Comparison of ENCODE assay signal across 8 mouse cellular contexts in the genomic region with DNA sequence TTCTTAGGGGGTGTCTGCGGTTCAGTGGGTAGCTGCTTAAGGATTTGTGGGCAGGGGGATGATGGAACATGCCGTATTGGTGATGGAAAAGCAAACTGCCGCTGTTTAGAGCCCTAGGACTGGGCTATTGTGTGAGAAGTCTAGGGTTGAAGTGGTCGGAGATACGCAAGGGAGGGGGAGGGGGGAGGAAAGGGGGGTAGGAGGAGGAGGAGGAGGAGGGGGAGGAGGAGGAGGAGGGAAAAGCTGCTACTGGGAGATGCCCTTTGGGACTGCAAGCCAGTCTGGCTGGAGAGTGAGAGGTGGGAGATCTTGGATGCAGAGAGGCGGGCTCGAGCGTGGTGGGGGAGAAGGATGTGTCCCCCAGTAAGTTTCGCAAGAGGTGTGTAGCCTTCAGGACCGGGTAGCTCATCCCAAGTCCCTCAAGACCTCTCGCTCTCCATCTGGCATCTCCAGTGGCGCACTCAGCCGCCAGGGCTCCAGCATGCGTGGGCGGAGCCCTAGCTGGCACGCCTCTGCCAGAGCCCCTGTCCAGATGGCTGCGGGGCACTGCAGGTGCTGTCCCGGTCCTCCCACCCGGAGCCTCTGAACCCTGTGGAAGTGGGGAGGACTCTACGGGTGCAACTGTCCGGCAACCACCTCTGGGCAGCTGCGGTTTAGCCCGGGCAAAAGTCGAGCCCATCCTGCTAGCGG. TPM values are rescaled to one million over a fixed set of nuclear protein-coding genes. Genes with fewer than 3 reads are reported as not detected.
DNase-seq lines count a peak whose midpoint lies in the region; ATAC-seq and TF ChIP-seq lines count a peak whose summit lies in the region.

No protein-coding gene starts in this region.

- H3K9me3 ChIP-seq in hindbrain, postnatal 0 days (ENCODE audit: low read length) = no peaks in the 10 kb centered on the region
- no peaks in the 10 kb centered on the region for H3K9me3 ChIP-seq in midbrain, embryonic 12.5 days
- no peaks in the 10 kb centered on the region for H3K9me3 ChIP-seq in stomach, embryonic 15.5 days

- H3K4me2 ChIP-seq in hindbrain, postnatal 0 days (ENCODE audit: low read depth, low read length) = peak overlapping the region; percentile 79
- peak overlapping the region; percentile 75 for H3K4me2 ChIP-seq in midbrain, embryonic 12.5 days (replicated peaks)
- peak overlapping the region; percentile 85 for H3K4me2 ChIP-seq in stomach, embryonic 15.5 days

- peak; percentile 72 for DNase-seq in adrenal gland, adult 2 months
- peak; percentile 84 to 91 for DNase-seq in cerebellum, postnatal 10 days
- DNase-seq in frontal cortex, postnatal 10 days (ENCODE audit: low spot score in 2 of 2) = peak; percentile 52 to 64
- peak; percentile 82 for DNase-seq in hindbrain, postnatal 0 days (ENCODE audit: low spot score)
- peak; percentile 77 for DNase-seq in left cerebral cortex, postnatal 36 days (ENCODE audit: low spot score in 2 of 2)
- DNase-seq in urinary bladder, postnatal 10 days (ENCODE audit: low spot score) = no peak

- H3K4me1 ChIP-seq in hindbrain, postnatal 0 days (ENCODE audit: insufficient read depth, low read length) = peaks cover 9% of the 10 kb centered on the region; the same call in 1 of the 2 replicates
- H3K4me1 ChIP-seq in midbrain, embryonic 12.5 days = peaks cover 42% of the 10 kb centered on the region
- peaks cover 28% of the 10 kb centered on the region for H3K4me1 ChIP-seq in stomach, embryonic 15.5 days

- no peaks in the 10 kb centered on the region for H3K27me3 ChIP-seq in hindbrain, postnatal 0 days (ENCODE audit: insufficient read depth, low read length)
- H3K27me3 ChIP-seq in midbrain, embryonic 12.5 days = peaks cover 17% of the 10 kb centered on the region; the same call in 1 of the 2 replicates
- H3K27me3 ChIP-seq in stomach, embryonic 15.5 days (replicated peaks) = peaks cover 16% of the 10 kb centered on the region; the same call in 1 of the 2 replicates

- ATAC-seq in hindbrain, postnatal 0 days = peak; percentile 53
- ATAC-seq in midbrain, embryonic 12.5 days (ENCODE audit: low FRiP score, low read depth) = peak; percentile 67
- peak; percentile 30; the same call in 1 of the 2 replicates for ATAC-seq in stomach, embryonic 15.5 days (ENCODE audit: insufficient read depth, low FRiP score, low read depth)

- peak overlapping the region; percentile 60 for H3K4me3 ChIP-seq in hindbrain, postnatal 0 days (ENCODE audit: low read length)
- H3K4me3 ChIP-seq in midbrain, embryonic 12.5 days = peak overlapping the region; percentile 70
- peak overlapping the region; percentile 41 for H3K4me3 ChIP-seq in stomach, embryonic 15.5 days (replicated peaks)

- intact Hi-C loops in left cerebral cortex, postnatal 36 days (cut with DNase I) = loop anchor here (5.0 kb wide), 1 partner anchor 45 kb away; no protein-coding TSS in a partner anchor

- no peaks in the 10 kb centered on the region for H3K36me3 ChIP-seq in hindbrain, postnatal 0 days (ENCODE audit: insufficient read depth, low read length)
- H3K36me3 ChIP-seq in midbrain, embryonic 12.5 days = no peaks in the 10 kb centered on the region
- no peaks in the 10 kb centered on the region for H3K36me3 ChIP-seq in stomach, embryonic 15.5 days

- under 1% methylated on average over 24 of the region's 25 CpGs for WGBS in hindbrain, postnatal 0 days
- 0% methylated on average over 25 of the region's 25 CpGs for WGBS in midbrain, embryonic 12.5 days
- WGBS in stomach, embryonic 15.5 days = 3% methylated on average over 25 of the region's 25 CpGs

- peak; percentile 53 for TF ChIP-seq CTCF in hindbrain, postnatal 0 days (IDR thresholded peaks at IDR 0.05; ENCODE audit: low read depth)

- peak overlapping the region; percentile 94 for H3K27ac ChIP-seq in hindbrain, postnatal 0 days
- H3K27ac ChIP-seq in midbrain, embryonic 12.5 days (replicated peaks) = peak overlapping the region; percentile 99
- H3K27ac ChIP-seq in stomach, embryonic 15.5 days = 0 out of 2 replicates have a peak overlapping the region, but pooled peaks have one; percentile 5

- H3K9ac ChIP-seq in hindbrain, postnatal 0 days (replicated peaks; ENCODE audit: low read length) = peak overlapping the region; percentile 73
- H3K9ac ChIP-seq in midbrain, embryonic 12.5 days (replicated peaks) = peak overlapping the region; percentile 87
- no peak overlapping the region for H3K9ac ChIP-seq in stomach, embryonic 15.5 days

RNA-seq across cellular contexts. Expression of a gene that starts 18.2 kb away (rescaled TPM):
- 10 to 100 TPM; 10.3 to 22.6 TPM for total RNA-seq in adrenal gland, adult 2 months (2021)
- polyA plus RNA-seq in adrenal gland, adult 2 months (2012; rRNA removed) = 16.9 and 22.5 TPM in 2 replicates
- 41.0 and 44.1 TPM in 2 replicates for total RNA-seq in hindbrain, postnatal 0 days (2014; rRNA removed)
- polyA plus RNA-seq in hindbrain, postnatal 0 days (2015; fragmentation: Nextera tagmentation; extraction: Ambion mirVana) = 9.7 TPM in 2 replicates
- 10 to 100 TPM; 66.5 to 87.4 TPM for total RNA-seq in left cerebral cortex, postnatal 36 days (2021)
- polyA plus RNA-seq in midbrain, embryonic 12.5 days (2016; fragmentation: Nextera tagmentation; extraction: Ambion mirVana) = 27.7 and 36.1 TPM in 2 replicates
- polyA plus RNA-seq in stomach, embryonic 15.5 days (2015; fragmentation: Nextera tagmentation; extraction: Ambion mirVana) = 16.5 and 17.4 TPM in 2 replicates

RNA-seq across cellular contexts. Expression of a gene that starts 51.2 kb away (rescaled TPM):
- 10 to 100 TPM; 89.6 to 90.2 TPM for total RNA-seq in adrenal gland, adult 2 months (2021)
- polyA plus RNA-seq in adrenal gland, adult 2 months (2012; rRNA removed) = 34.1 and 40.4 TPM in 2 replicates
- total RNA-seq in hindbrain, postnatal 0 days (2014; rRNA removed) = 37.4 and 46.9 TPM in 2 replicates
- polyA plus RNA-seq in hindbrain, postnatal 0 days (2015; fragmentation: Nextera tagmentation; extraction: Ambion mirVana) = 15.9 and 17.0 TPM in 2 replicates
- total RNA-seq in left cerebral cortex, postnatal 36 days (2021) = 10 to 100 TPM; 41.7 to 42.4 TPM
- polyA plus RNA-seq in midbrain, embryonic 12.5 days (2016; fragmentation: Nextera tagmentation; extraction: Ambion mirVana) = 52.7 and 57.9 TPM in 2 replicates
- 39.3 and 47.8 TPM in 2 replicates for polyA plus RNA-seq in stomach, embryonic 15.5 days (2015; fragmentation: Nextera tagmentation; extraction: Ambion mirVana)

Comparison
In these comparisons a context has a peak if more than half of its experiments do, and no peak if none do; other contexts are left out.
1. H3K27ac ChIP-seq: peak in every context shown above with its lines; median percentile 99 in midbrain, embryonic 12.5 days; 94 in hindbrain, postnatal 0 days; 5 in stomach, embryonic 15.5 days.